Mouse (Mus musculus) ovary, adult 2 months (tissue): Measurements from ENCODE around the gene Tmem128. TPM values are rescaled to one million over a fixed set of nuclear protein-coding genes. Genes with fewer than 3 reads are reported as not detected.

Experiments used
- polyA plus RNA-seq: library from polyadenylated mRNA; depleted of rRNA; stranded (reverse); fragments of >200 nt; gene quantifications from 2 replicates; pipeline ENCODE4 v1.2.3, GENCODE M21; 2012; rRNA removed

Tmem128 gene
- polyA plus RNA-seq = 17.5 and 21.0 TPM in 2 replicates

DNA sequence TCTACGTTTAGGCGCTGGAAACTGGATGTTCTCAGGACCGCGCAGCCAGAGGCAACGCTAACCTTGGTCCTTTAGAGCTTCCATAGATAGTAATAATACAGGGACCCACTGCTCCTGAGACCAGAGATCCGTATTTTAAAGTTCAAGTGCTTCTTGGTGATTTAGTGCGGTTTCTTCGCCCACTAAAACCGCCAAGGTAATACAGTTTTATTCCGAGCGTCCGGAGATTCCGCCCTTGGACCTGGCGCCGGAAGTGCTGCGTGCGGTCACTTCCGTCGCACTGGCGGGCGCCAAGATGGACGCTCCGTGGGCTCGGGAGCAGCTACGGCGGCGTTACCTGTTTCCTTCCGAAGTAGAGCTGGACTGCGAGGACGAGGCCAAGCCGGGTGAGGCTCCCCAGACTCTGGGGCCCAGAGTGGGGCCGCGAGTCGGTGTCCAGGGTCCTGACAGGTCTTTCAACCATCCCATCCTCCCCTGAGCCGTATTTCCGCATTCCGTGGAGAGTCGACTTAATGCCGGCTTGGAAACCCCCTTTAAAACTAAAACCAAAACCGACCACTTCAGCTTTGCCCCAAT lies at the start of gene Tmem128:
Tmem128 (plus strand) TSS at position 79 of the 576 bp plus-strand sequence.

DNA sequence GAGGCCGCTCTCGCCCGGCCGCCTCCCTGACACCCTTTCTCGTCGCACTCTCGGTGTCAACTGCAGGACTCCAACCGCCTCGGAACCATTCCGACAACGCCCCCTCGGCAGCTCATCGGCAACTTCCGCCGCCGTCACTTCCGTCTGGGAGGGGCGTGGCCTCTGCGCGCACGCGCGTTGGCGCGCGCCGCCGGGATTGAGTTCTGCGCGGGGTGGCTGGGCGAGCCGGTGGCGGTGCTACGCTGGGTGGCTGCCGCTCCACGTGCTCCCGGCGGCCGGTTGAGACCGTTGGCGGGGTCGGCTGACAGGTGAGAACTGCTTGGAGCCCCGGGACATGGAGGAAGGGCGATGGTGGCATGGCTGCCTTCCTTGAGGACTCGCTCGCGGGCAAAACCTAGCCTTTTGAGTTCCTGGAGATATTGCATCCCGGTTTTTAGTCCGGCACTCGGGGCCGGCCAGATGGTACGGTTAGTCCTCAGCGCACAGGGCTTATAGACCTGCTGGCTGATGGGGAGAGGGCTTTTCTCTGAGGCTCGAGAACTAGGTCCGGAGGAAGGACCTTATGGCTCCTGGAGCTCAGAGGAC lies 39.6 kb upstream of the Tmem128 start, which contains the start of the genes Zbtb49 and Lyar:
Zbtb49 (minus strand) TSS at position 130 of the 585 bp plus-strand sequence.
Lyar (plus strand) TSS at position 143 of the 585 bp plus-strand sequence.

GRCm38 (mm10) chr5:38275771-38276170 lies 15.8 kb downstream of the Tmem128 start, which contains the start of gene Otop1:
Gene Otop1, plus strand, starts transcription at chr5:38275972.

Other genes starting within 250 kb of the Tmem128 start
- gene Stx18, start 221.4 kb upstream of the Tmem128 start, polyA plus RNA-seq = 24.2 and 26.4 TPM in 2 replicates
- 29.7 and 30.0 TPM in 2 replicates for gene Nsg1, start 100.3 kb upstream of the Tmem128 start, polyA plus RNA-seq
- gene Zbtb49, start 39.7 kb upstream of the Tmem128 start, polyA plus RNA-seq = 22.6 and 23.1 TPM in 2 replicates
- 1.9 and 3.1 TPM in 2 replicates for gene Lyar, start 39.7 kb upstream of the Tmem128 start, polyA plus RNA-seq
- 0.29 and 0.94 TPM in 2 replicates for gene Otop1, start 15.8 kb downstream of the Tmem128 start, polyA plus RNA-seq
- gene Drd5, start 59.2 kb downstream of the Tmem128 start, polyA plus RNA-seq = not detected in 2 replicates
- 1.9 TPM in 2 replicates for gene Slc2a9, start 243.0 kb downstream of the Tmem128 start, polyA plus RNA-seq